Mouse (Mus musculus) monocyte, adult 5-6 weeks (primary cell): Measurements from ENCODE around the gene Krtap17-1. TPM values are rescaled to one million over a fixed set of nuclear protein-coding genes. Genes with fewer than 3 reads are reported as not detected.

Experiments used
- ATAC-seq: fragments of 153-309, 156-312 bp; replicated peaks from 2 replicates; pipeline ENCODE4 v1.8.0; 2017; ENCODE audit warnings: mild to moderate bottlenecking; ENCODE audit not compliant: low TSS enrichment, insufficient number of reproducible peaks, severe bottlenecking, poor library complexity, low FRiP score
- total RNA-seq: library from RNA; stranded (forward); fragments of 200-1000, 200-491, 200-594 nt; gene quantifications from 3 replicates; pipeline ENCODE4 v1.2.3, GENCODE M21; 2017

Gene Krtap17-1
- total RNA-seq, 1 experiment from 2014 or later = not detected

DNA sequence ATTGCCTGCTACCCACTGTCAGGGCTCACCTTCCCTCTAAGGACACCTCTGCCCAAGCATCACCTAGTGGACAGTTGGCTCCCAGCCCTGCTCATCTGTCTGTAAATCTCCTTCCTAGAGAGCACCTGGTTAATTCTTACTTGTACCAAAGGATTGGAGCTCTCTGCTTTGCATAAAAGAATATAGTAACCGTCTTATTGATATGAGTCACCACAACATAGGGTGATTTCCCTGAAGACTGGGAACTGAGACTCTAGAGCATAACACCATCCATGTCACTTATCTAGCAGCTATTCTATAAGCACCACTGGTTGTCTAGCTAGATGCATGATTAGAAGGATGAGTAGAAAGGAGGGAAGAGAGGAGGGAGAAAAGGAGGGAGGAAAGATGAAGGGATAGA lies 10.4 kb downstream of the Krtap17-1 start:
- ATAC-seq = no peak

GRCm38 (mm10) chr11:99982731-99983130 lies 11.1 kb downstream of the Krtap17-1 start:
- no peak for ATAC-seq

GRCm38 (mm10) chr11:99978953-99979352 lies 14.8 kb downstream of the Krtap17-1 start, which contains the start of gene Krtap29-1:
Gene Krtap29-1 (minus strand): TSS chr11:99979053.
- ATAC-seq = no peak

GRCm38 (mm10) chr11:99965961-99966360 lies 27.8 kb downstream of the Krtap17-1 start:
- no peak for ATAC-seq

DNA sequence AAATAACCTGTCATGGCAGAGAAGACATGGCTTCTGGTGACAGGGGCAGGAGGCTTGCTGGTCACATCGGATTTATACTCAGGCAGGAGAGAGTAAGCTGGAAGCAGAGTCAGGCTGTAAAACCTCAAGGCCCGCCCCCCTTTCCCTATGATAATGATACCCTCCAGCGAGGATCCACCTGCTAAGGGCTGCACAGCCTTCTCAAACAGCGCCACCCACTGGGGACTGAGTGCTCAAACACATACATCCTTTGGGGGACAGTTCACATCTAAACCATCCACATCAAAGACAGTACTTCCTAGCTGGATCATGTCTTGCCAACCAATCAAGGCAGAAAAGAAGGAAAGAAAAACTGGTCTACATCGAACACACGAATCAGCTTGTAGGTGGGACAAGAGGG lies 29.6 kb downstream of the Krtap17-1 start:
- ATAC-seq = no peak

- ATAC-seq = no peak
Observed at GRCm38 (mm10) chr11:99948175-99948574, 45.6 kb downstream of the Krtap17-1 start, which contains the start of gene Krtap9-5. Gene Krtap9-5 (plus strand): TSS chr11:99948475.

Other genes with a start within 250 kb of the Krtap17-1 start
- not detected in 3 replicates for gene Gm11595, start 221.1 kb downstream of the Krtap17-1 start, total RNA-seq
- gene Krtap4-8, start 213.3 kb downstream of the Krtap17-1 start, total RNA-seq = not detected in 3 replicates
- not detected in 3 replicates for gene Krtap4-9, start 208.8 kb downstream of the Krtap17-1 start, total RNA-seq
- not detected in 3 replicates for gene Gm11596, start 200.5 kb downstream of the Krtap17-1 start, total RNA-seq
- not detected in 3 replicates for gene Gm11569, start 195.1 kb downstream of the Krtap17-1 start, total RNA-seq
- gene Gm11554, start 189.5 kb downstream of the Krtap17-1 start, total RNA-seq = not detected in 3 replicates
- gene Krtap4-13, start 184.1 kb downstream of the Krtap17-1 start, total RNA-seq = not detected in 3 replicates
- gene Gm11564, start 178.3 kb downstream of the Krtap17-1 start, total RNA-seq = not detected in 3 replicates
- not detected in 3 replicates for gene 2300003K06Rik, start 155.9 kb downstream of the Krtap17-1 start, total RNA-seq
- not detected in 3 replicates for gene Krtap4-16, start 142.4 kb downstream of the Krtap17-1 start, total RNA-seq
- not detected in 3 replicates for gene Gm11568, start 136.1 kb downstream of the Krtap17-1 start, total RNA-seq
- not detected in 3 replicates for gene Gm11559, start 129.5 kb downstream of the Krtap17-1 start, total RNA-seq
- gene Krtap9-1, start 120.6 kb downstream of the Krtap17-1 start, total RNA-seq = not detected in 3 replicates
- gene Gm11567, start 114.8 kb downstream of the Krtap17-1 start, total RNA-seq = not detected in 3 replicates
- not detected in 3 replicates for gene Krtap31-1, start 86.1 kb downstream of the Krtap17-1 start, total RNA-seq
- gene Gm11565, start 79.2 kb downstream of the Krtap17-1 start, total RNA-seq = not detected in 3 replicates
- not detected in 3 replicates for gene Krtap31-2, start 57.7 kb downstream of the Krtap17-1 start, total RNA-seq
- gene Krtap9-5, start 45.5 kb downstream of the Krtap17-1 start, total RNA-seq = not detected in 3 replicates
- gene Krtap29-1, start 14.9 kb downstream of the Krtap17-1 start, total RNA-seq = not detected in 3 replicates
- gene Krtap16-1, start 7.4 kb downstream of the Krtap17-1 start, total RNA-seq = not detected in 3 replicates
- gene Krt33a, start 22.2 kb upstream of the Krtap17-1 start, total RNA-seq = not detected in 3 replicates
- gene Krt33b, start 35.9 kb upstream of the Krtap17-1 start, total RNA-seq = not detected in 3 replicates
- not detected in 3 replicates for gene Krt34, start 47.6 kb upstream of the Krtap17-1 start, total RNA-seq
- not detected in 3 replicates for gene Krt31, start 56.6 kb upstream of the Krtap17-1 start, total RNA-seq
- gene Krt32, start 94.2 kb upstream of the Krtap17-1 start, total RNA-seq = not detected in 3 replicates
- not detected in 3 replicates for gene Krt35, start 102.2 kb upstream of the Krtap17-1 start, total RNA-seq
- gene Krt36, start 111.6 kb upstream of the Krtap17-1 start, total RNA-seq = not detected in 3 replicates
- gene Krt13, start 127.6 kb upstream of the Krtap17-1 start, total RNA-seq = not detected in 3 replicates
- not detected in 3 replicates for gene Krt15, start 141.9 kb upstream of the Krtap17-1 start, total RNA-seq
- gene Krt19, start 154.7 kb upstream of the Krtap17-1 start, total RNA-seq = not detected in 3 replicates
- gene Krt9, start 199.3 kb upstream of the Krtap17-1 start, total RNA-seq = not detected in 3 replicates
- not detected in 3 replicates for gene Krt14, start 213.6 kb upstream of the Krtap17-1 start, total RNA-seq